Mouse (Mus musculus) G1E (cell line): ENCODE measurements around the gene Csnk1g1.

Experiments
- CTCF ChIP-seq: IDR thresholded peaks from 2 replicates; pipeline ENCODE4 v1.5.1; 2012; ENCODE audit warnings: low read depth, low read length, inconsistent platforms, mixed read lengths
- TAL1 ChIP-seq: conservative IDR thresholded peaks from 2 replicates; pipeline ENCODE4 v1.6.1; 2012; ENCODE audit warnings: low read depth, low read length, inconsistent platforms, mixed read lengths

- no peak for TF ChIP-seq TAL1
- TF ChIP-seq CTCF: no peak
Measured at GRCm38 (mm10) chr9:66053620-66054019, 144.9 kb downstream of the Csnk1g1 start.
